Mouse (Mus musculus): ENCODE data around the gene Cttnbp2nl.

Gene Cttnbp2nl

DNA sequence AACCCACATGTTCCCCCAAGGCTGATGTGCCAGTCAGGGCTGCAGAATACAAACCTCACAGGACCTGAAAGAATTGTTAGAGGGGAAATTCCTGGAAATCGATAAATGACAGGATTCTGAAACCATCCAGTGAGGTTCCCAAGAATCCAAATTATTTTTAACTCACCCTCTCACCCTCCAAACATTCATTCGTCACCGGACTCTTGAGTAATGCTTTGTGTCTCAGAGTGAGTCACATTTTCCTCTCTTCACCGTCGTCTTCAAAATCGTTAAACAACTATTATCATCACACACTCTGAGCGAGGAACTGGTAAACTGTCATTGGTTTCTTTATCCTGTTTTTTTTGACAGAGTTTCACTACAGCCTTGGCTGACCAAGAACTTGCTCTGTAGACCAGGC lies 7.0 kb upstream of the Cttnbp2nl start:
- in situ Hi-C loops (cut with MseI, MboI): loop anchor here (5.0 to 10.0 kb wide), 2 partner anchors 68 to 195 kb away; partner anchors contain the start of genes Capza1 (in 1 of the 2) and St7l (in 1 of the 2)

DNA sequence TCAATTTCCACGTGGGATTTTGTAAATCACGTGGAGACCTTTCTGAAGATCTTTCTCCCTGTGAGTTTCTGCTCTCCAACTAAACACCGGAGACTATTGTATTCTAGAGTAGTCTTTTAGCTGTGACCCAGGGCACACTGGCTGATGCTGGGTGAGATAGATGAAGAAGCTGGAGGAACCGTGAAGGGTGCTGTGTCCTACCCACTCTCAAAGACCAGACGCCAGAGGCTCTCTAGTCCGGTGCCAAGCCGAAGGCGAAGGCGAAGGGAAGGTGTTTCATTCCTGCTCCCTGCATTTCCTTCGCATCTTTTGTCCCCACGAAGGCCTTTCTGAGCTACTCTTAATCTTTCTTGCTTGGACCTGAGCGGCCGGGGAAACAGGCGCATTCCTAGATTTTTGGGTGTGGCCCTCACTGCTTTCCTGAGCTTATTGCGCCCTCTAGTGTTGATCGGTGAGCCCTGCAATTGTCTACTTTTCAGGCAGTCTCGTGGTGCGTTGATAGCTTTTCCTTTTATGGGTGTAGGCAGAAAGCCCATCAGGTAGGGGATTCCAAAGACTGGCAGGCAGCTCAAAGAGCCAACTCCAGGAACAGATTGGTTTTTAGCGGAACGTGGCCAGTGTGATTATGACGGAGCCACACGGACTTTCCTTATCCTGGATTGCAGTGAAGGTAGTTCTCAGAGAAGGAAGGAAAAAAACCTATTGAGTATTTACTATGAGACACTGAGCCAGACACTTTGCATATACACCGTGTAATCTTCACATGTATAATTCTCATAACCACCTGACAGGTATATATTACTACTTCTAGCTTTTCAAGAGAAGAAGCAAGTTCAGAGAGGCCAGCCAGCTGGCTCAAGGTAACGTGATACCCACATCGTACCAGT lies 5.9 kb upstream of the Cttnbp2nl start:
- in situ Hi-C loops (cut with MseI, MboI): loop anchor here in 1 of 2 experiments (5.0 to 10.0 kb wide), 2 partner anchors 67 to 194 kb away; partner anchors contain the start of genes Capza1 and St7l

DNA sequence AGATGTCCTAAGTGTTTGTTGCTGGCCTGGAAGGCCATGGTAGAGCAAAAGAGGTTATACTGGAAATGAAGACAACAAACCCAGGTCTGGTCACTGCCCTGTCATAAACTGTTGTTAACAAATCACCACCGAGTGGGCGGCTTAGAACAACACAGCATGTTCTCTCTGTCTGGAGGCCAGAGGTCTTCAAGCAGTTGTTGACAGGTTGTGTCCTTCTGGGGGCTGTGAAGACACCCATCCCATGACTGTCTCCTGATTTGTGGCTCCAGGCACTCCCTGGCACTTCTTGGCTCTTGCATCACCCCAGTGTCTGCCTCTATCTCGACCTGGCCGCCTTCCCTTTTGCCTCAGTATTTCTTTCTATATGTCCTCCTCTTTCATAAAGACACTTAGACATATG lies 2.7 kb upstream of the Cttnbp2nl start:
- in situ Hi-C loops (cut with MseI, MboI): loop anchor here in 1 of 2 experiments (5.0 to 10.0 kb wide), 2 partner anchors 63 to 191 kb away; partner anchors contain the start of genes Capza1 and St7l

DNA sequence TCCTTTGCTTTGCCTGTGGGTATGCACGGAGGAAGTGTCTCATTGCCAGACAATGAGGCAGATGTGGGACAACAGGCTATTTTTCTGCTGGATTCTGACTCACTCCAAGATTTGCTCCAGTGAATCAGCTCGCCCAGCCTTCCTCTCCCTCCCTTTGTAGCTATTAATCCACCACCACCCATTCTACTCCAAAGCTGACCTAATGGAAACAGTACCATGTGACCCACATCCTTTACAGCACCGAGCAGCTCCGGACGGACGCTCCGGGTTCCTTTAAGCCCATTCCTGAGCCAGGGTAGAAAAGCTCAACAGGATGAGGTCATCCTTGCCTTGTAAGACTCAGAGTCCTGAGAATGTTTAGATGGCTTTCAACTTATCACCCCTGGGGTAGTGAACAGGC lies 2.0 kb upstream of the Cttnbp2nl start:
- in situ Hi-C loops (cut with MseI, MboI): loop anchor here in 1 of 2 experiments (5.0 to 10.0 kb wide), 2 partner anchors 63 to 190 kb away; partner anchors contain the start of genes Capza1 and St7l

DNA sequence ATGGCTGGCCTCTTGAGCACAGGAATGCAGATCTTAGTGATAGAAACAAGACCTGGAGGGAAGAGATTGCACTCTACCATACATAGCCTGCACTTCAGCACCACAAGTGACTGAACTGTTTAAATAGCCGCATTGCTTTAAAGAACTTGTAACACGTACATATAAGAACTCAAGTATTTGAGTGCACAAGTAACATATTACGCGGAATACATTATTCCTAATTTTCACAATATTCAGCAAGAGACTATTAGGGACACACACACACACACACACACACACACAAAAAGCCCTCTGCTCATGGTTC lies 704 bp upstream of the Cttnbp2nl start:
- in situ Hi-C loops (cut with MseI, MboI): loop anchor here in 1 of 2 experiments (10.0 kb wide), 1 partner anchor 189 kb away; the partner anchor contains the start of genes Capza1 and St7l

DNA sequence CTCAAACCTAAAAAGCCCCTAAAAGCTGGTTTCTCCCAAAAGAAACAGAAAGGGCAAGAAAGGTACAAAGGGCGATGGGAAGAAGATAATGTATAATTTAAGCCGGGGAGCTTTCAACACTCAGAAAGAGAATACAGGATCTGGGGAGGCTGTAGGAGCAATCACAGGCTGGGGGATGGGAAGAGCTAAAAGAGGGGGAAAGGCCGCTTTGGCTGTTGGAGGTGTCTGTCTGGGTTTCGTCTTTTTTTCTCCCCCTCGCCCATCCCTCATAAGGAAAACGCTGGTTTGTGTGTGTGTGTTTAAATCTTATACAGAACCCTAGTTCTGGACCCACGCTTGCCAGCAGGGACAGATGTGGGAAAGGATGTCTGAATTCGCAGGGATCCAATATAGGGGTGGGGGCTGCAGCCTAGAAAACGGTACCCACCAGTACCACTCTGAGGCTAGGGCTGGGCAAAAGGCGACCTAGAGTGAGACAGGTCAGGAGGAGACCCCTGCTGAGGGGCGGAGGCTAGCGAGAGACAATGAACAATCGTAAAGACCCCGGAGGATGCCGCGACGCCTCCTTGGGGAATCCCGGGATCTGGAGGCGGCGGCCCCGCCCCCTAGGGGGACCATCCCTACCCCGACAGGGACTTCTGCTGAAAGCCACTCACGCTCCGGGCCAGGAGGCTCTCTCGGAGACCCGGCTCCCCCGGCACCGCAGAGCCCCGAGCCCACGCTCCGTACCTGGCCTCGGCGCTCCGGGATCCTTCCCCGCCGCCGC lies 592 bp downstream of the Cttnbp2nl start:
- in situ Hi-C loops (cut with MseI, MboI): loop anchor here in 1 of 2 experiments (10.0 kb wide), 1 partner anchor 188 kb away; the partner anchor contains the start of genes Capza1 and St7l

DNA sequence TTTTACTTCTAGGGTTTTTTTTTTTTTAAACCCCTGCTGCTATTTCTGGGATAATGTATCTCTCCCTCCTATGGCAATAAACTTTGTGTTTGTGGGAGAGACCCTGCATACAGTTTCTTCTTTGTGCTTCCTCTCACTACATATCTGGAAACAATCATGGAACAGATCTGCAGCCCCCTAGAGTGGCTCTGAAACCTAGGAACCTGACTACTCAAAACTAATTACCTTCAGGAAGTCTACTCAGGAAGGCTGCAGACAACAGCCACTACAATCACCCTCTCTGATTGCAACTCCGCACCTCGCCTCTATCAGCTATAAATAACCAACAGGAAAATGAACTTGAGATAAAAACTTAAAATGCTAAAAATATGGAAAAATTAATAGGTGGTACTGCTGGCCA lies 1.8 kb downstream of the Cttnbp2nl start:
- in situ Hi-C loops (cut with MseI, MboI): loop anchor here in 1 of 2 experiments (10.0 kb wide), 1 partner anchor 186 kb away; the partner anchor contains the start of genes Capza1 and St7l

DNA sequence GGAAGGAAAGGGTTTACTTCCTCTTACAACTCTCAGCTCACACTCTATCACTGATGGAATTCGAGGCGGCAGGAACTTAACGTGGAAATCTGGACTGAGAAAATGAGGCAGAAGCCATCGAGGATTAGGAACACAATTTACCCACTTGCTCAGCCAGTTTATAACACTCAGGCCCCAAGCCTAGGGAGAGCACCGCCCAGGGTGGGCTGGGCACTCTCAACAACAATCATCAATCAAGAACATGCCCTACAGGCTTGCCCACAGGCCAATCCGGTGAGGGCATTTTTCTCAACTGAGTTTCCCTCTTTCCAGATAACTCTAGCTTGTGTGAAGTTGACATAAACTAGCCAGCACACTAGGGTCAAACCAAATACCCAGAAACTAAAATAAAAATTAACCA lies 3.1 kb downstream of the Cttnbp2nl start:
- in situ Hi-C loops (cut with MseI, MboI): loop anchor here in 1 of 2 experiments (10.0 kb wide), 1 partner anchor 185 kb away; the partner anchor contains the start of genes Capza1 and St7l

DNA sequence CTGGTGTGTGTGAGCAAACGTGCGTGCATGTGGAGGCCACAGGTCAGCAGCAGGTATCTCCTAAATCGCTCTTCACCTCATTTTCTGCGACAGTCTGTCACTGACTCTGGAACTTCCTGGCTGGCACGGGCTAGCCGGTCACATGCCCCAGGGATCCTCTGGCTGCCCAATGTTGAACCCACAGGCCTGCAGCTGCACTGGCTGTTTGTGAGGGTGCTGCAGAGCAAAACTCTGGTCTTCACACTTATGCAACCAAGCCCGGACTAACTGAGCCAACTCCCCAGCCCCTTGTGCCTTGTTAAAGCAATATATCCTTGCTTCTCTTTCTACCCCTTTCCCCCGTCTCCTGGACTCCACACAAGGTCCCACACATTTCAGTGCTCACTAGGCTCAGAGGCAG lies 5.3 kb downstream of the Cttnbp2nl start:
- in situ Hi-C loops (cut with MseI, MboI): no loop called here

DNA sequence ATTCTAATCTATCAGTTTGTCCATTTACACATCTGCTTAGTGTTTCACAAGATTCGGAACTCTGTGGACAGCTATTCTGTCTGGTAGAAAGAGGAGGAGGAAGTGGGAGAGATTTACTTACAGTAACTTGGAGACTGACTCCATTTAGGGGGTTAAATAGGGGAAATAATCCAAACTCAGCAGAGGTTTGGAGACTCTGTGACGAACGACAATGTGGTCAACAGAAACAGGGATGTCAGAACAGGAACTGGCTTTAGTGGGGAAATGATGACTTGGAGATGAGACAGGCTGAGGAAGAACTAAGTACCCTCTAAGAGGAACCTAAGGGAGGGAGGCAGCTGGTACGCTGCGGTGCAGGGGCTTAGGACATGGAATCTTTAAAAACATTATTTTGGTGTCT lies 6.1 kb downstream of the Cttnbp2nl start:
- in situ Hi-C loops (cut with MseI, MboI): no loop called here

DNA sequence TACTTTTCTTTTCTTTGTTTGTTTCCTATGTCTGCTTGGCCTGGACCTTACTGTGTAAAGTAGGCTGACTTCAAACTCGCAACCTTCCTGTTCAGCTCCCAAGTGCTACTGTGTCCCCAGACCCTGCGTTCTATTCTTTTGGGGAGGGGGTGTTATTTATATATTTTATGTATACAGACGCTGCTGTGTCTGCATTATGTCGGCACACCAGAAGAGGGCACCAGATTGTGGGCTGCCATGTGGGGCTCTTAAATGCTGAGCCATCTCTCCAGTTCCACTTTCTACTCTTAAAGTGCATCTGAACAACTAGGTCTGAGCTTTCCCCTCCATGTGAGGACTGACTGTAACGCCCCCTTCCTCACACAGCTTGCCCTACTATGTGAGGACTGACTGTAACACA lies 9.2 kb downstream of the Cttnbp2nl start:
- in situ Hi-C loops (cut with MseI, MboI): no loop called here

DNA sequence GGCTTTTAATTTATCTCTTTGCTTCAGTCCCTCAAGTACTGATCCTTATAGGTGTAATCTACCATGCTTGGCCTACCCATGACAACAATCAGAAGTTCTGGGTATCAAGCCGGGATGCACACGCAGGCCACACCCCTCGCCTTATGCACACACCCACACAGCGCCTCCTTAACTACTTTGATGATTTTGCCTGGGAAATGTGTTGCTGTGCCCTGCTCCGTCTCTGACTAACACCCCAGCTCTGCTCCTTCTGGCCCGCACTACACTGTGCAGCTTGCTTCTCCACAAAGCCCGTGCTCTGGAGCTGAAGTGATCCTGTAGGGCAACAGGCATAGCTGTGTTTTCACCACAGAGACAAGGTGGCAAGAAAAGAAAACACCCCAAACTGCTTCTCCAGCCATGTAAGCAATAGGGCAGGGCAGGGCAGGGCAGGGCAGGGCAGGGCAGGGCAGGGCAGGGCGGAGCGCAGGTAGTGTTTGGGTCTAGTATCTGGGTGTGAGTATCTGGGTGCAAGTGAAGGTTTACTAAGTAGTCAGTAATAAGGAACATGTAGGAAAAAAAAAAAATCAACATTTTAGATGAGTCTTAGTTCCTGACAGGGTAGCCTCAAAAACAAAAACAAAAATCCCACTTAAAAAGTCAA lies 11.8 kb downstream of the Cttnbp2nl start:
- in situ Hi-C loops (cut with MseI, MboI): no loop called here

DNA sequence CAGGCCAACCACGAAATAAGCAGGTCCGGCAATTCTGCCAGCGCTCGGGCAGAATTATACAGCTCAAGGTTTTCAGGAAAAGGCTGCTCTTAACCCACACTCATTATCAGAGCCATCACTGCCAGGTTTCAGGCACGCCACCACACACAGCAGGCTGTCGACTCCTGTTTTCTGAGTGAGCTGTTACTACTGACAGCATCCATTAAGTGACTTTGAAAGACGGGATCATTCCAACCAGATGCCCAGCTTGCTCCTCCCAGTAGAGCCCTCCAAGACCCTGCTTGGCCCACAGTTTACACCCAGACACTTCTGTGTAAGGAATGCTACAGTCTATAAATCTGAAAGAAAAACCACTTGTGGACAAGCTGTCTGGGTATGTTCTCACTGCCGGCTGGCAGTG lies 12.9 kb downstream of the Cttnbp2nl start:
- in situ Hi-C loops (cut with MseI, MboI): no loop called here

DNA sequence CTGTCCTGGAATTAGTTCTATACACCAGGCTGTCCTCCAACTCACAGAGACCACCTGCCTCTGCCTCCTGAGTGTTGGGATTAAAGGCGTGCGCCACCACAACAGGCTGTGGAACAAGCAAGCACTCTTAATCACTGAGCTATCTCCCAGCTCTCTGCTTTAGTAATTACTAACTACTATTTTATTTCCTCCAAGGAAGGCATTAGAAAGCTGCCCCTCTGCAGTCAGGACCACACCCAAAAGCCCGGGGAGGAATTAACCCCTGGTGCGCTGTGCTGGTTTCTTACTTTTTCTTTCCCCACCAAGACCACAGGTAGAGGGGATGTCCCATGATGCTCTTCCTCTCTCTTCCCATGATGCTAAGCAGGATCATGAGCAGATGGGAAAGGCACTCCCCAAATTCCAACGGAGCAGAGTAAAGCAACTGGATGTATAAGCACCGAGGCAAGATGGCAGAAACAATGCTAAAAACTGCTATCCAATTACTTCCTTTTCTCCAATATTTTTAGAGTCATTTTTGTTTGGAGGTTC lies 15.6 kb downstream of the Cttnbp2nl start:
- in situ Hi-C loops (cut with MseI, MboI): no loop called here

DNA sequence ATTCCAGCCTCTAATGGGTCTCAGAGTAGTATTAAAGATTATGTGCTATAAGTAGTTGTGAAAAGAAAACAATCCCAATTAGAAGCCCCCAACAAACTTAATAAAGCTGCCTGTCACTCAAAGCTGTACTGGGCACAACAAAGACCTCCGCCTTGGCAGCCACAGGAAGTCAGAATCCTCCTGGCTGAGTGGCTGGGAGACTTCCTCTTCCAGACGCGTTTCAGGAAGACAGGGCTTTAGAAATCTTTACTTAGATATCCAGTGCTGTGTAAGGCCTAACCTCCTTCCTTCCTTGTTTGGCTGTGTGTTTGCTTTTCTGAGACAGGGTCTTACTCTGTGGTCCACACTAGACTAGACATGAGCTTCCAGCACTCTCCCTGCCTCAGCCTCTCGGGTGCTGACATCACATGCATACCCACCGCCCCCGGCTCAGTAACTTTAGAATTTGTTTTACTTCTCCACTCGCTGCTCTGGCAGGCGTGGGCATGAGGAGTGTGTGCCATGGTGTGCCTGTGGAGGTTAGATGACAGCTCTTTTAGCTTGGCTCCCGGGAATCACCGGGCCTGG lies 16.6 kb downstream of the Cttnbp2nl start:
- in situ Hi-C loops (cut with MseI, MboI): no loop called here

DNA sequence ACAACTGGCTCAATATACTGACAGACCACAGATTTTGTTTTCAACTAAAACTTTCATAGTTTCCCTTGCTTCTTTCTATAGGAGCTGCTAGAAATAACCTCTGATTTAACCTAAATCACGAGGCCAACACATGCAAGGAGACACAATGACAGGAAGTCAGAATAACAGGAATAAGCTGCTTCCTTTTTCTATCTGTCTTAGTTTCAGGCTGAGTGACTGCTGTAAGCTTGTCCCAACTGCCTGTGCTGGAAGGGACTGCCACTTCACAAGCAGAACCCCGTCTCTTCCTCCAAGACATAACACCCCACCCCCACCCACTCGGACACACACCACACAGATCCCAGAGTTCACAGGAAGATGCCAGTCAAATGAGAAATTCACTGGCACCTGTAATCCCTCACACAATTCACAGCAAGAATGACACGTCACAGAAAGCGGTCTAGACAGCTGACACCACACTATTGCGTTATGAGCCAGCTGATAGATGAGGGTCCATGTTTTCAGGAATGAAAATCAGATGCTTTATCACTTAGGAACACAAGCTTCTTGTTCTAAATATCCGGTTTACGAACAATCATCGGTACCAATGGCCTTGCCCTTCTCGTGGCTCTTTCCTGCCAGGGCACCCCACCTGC lies 29.5 kb downstream of the Cttnbp2nl start:
- in situ Hi-C loops (cut with MseI, MboI): no loop called here

DNA sequence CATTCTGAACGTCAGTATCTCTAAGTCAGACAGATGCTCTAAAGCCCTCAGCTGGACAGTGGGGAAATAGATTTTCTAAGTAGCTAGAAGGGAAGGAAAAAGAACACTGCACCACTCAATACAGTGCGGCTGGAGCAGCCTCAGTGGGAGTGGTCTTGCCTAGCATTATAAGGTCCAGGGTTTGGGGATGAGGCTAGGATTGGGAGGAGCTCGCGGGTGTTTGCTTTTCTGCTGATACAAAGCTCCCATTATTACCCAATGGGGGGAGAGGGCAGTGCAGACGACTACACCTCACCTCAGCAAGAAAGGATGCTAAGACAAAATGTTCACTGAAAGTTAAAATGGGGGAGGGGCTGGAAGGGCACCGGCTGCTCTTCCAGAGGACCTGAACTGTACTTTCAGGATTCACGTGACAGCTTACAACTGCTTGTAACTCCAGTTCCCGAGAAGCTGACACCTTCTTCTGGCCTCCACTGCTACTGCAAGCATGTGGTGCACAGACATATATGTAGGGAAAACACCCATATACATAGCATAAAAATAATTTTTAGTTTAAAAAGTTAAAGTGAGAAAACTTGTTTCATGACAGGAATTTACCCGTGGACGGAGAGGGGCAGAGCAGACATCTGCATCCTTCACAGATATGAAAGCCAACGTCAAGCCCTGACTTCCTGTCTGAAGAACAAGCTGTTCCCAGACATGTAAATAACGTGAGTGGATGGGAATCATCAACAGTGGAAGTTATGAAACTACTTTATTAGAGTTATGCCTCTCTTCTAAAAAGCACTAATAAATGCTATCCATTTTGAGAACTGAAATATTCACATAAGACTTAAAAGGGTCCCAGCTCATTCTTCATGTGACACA lies 32.9 kb downstream of the Cttnbp2nl start:
- in situ Hi-C loops (cut with MseI, MboI): no loop called here

DNA sequence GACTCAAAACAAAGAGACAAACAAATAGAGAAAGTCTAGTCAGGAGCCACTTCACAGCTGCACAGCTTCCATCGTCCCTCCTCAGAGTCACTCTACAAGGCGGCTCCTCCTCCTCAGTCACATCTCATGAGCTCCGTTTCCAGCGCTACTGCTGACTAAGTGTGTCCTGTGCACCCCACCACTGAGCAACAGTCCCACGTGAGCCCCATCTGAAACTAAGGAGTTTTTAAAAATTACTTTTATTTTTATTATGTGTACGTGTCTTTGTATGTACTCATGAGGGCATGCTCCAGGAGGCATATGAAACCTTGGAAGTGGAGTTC lies 34.2 kb downstream of the Cttnbp2nl start:
- in situ Hi-C loops (cut with MseI, MboI): no loop called here

DNA sequence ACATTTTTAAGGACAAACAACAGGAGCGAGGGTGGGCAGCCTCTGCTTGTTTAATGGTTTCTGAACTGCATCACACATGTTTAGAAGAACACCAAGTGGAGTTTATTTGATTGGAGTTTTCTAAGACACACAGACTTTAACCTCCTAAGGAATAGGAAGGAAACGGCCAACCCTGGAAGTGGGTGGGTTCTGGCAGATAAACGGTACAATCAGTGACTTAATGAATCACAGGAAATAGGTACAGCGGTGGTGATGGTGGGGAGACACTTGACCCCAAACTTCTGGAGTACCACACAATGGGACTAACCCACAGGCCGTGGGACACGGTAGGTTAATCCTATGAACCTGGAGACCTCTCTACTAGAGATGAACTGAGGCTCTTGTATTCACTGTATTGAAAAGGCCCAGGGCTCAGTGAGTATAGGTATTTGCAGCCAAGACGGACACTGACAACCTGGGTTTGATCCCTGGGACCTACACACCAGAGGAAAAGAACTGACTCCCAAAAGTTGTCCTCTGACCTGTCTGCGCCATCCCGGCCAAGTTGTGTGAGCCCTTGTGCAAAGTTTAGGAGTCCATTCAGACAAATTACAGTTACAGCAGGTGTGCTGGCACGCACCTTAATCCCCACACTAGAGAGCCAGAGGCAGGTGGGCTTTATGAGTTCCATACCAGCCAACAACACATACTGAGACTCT lies 34.7 kb downstream of the Cttnbp2nl start:
- in situ Hi-C loops (cut with MseI, MboI): no loop called here
